Mouse (Mus musculus): ENCODE measurements around the gene Mpnd. TPM values are rescaled to one million over a fixed set of nuclear protein-coding genes. Genes with fewer than 3 reads are reported as not detected.
"Not testable (repeated sequence)": the region's sequence is repeated elsewhere in the genome, so short reads cannot be mapped to it uniquely, and the experiment has no call there.

The Mpnd gene
- polyA plus RNA-seq, 1 experiment from 2014 or later: 158 TPM

DNA sequence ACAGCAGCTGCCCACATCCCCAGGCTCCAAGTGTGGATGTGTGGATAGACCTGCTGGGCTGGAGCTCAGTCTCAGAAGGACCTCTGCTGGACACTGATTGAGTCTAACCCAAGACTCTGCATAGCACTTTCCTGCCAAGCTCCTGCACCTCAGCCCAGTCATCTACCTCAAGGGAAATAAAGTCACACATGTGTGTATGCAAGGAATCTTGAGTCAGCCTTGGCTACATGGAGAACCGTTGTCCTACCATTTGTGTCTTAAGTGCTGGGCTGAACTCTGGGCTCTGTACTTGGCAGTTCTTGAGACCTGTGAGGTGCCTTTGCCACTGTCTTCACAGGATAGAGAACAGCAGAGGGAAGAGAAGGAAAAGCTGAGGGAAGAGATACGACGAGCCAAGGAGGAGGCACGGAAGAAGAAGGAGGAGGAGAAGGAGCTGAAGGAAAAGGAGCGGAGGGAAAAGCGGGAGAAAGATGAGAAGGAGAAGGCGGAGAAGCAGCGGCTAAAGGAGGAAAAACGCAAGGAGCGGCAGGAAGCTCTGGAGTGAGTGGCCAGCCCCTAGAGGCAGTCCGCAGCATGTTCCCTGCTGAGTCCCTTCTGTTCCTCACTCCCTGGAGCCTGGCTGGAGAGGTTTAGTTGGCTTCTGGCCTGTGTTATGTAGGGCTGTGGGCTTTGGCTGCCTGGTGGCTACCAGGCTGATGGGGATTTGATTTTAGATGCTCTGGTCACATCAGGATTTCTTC, 52.0 kb downstream of the Mpnd start:
- Histone ChIP-seq H3K27ac (ENCODE audit: low read depth, low read length) (no peak overlapping the region), H3K27me3 (ENCODE audit: control insufficient read depth, insufficient read depth, low read length) (no peaks in the 10 kb centered on the region), H3K9me3 (ENCODE audit: control insufficient read depth, low read length) (no peaks in the 10 kb centered on the region), H3K4me1 (ENCODE audit: control insufficient read depth, insufficient read depth, low read length) (no peaks in the 10 kb centered on the region), H3K36me3 (ENCODE audit: control insufficient read depth, insufficient read depth, low read length) (peaks cover 30% of the 10 kb centered on the region), H3K4me3 (ENCODE audit: low read depth, low read length) (no peak overlapping the region), H3K4me2 (no peak overlapping the region), H3K9ac (ENCODE audit: low read length) (no peak overlapping the region)
- ATAC-seq (ENCODE audit: low FRiP score): no peak
- WGBS: 81% methylated on average over 11 of the region's 11 CpGs
- no peak for DNase-seq (ENCODE audit: low spot score, missing footprints)

DNA sequence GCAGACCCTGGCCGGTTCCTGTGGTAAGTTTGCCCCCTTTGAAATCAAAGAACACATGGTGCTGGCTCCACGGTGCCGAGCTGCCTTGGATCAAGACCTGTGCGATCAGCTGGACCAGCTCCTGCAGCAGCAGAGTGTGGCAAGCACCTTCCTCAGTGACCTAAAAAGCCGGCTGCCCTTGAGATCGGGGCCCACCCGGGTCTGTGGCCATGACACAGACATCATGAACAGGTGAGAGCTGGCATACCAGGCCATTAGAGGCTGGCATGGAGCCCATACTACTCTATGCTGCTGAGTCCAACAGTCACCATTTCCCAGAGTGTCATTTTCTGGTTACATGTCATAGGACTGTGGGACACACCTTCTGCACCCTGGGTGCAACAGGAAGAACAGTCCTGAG, 56.6 kb downstream of the Mpnd start:
- H3K27ac ChIP-seq (ENCODE audit: low read depth, low read length): no peak overlapping the region
- H3K4me3 ChIP-seq (ENCODE audit: low read depth, low read length): no peak overlapping the region
- H3K36me3 ChIP-seq (ENCODE audit: control insufficient read depth, insufficient read depth, low read length): peaks cover 62% of the 10 kb centered on the region
- H3K9me3 ChIP-seq (ENCODE audit: control insufficient read depth, low read length): no peaks in the 10 kb centered on the region
- no peaks in the 10 kb centered on the region for H3K27me3 ChIP-seq (ENCODE audit: control insufficient read depth, insufficient read depth, low read length)
- no peaks in the 10 kb centered on the region for H3K4me1 ChIP-seq (ENCODE audit: control insufficient read depth, insufficient read depth, low read length)
- H3K4me2 ChIP-seq: no peak overlapping the region
- no peak for DNase-seq (ENCODE audit: low spot score, missing footprints)
- 96% methylated on average over 7 of the region's 7 CpGs for WGBS
- no peak for ATAC-seq (ENCODE audit: low FRiP score)
- no peak overlapping the region for H3K9ac ChIP-seq (ENCODE audit: low read length)

GRCm38 (mm10) chr17:56065715-56066114, 60.2 kb downstream of the Mpnd start:
- not testable (repeated sequence) for H3K4me3 ChIP-seq (ENCODE audit: low read depth, low read length); H3K9ac ChIP-seq (ENCODE audit: low read length); H3K27me3 ChIP-seq (ENCODE audit: control insufficient read depth, insufficient read depth, low read length); H3K27ac ChIP-seq (ENCODE audit: low read depth, low read length); DNase-seq (ENCODE audit: low spot score, missing footprints); H3K9me3 ChIP-seq (ENCODE audit: control insufficient read depth, low read length); ATAC-seq (ENCODE audit: low FRiP score); H3K4me2 ChIP-seq; H3K4me1 ChIP-seq (ENCODE audit: control insufficient read depth, insufficient read depth, low read length)
- WGBS: 82% methylated on average over 6 of the region's 6 CpGs
- peaks cover 70% of the 10 kb centered on the region for H3K36me3 ChIP-seq (ENCODE audit: control insufficient read depth, insufficient read depth, low read length)

Other genes with a start within 250 kb of the Mpnd start
- gene Zfp119a, start 126.8 kb upstream of the Mpnd start, polyA plus RNA-seq (2014; fragmentation: Nextera tagmentation; extraction: Ambion mirVana): 9.2 TPM in 2 replicates
- gene Zfp959, start 113.6 kb upstream of the Mpnd start, polyA plus RNA-seq (2014; fragmentation: Nextera tagmentation; extraction: Ambion mirVana): 12.9 and 14.0 TPM in 2 replicates
- 6.3 and 6.7 TPM in 2 replicates for gene Zfp119b, start 56.2 kb upstream of the Mpnd start, polyA plus RNA-seq (2014; fragmentation: Nextera tagmentation; extraction: Ambion mirVana)
- 2.1 and 2.7 TPM in 2 replicates for gene Ebi3, start 53.1 kb upstream of the Mpnd start, polyA plus RNA-seq (2014; fragmentation: Nextera tagmentation; extraction: Ambion mirVana)
- 21.3 and 24.4 TPM in 2 replicates for gene Yju2, start 46.6 kb upstream of the Mpnd start, polyA plus RNA-seq (2014; fragmentation: Nextera tagmentation; extraction: Ambion mirVana)
- 81.9 and 89.1 TPM in 2 replicates for gene Shd, start 35.2 kb upstream of the Mpnd start, polyA plus RNA-seq (2014; fragmentation: Nextera tagmentation; extraction: Ambion mirVana)
- gene Fsd1, start 19.2 kb upstream of the Mpnd start, polyA plus RNA-seq (2014; fragmentation: Nextera tagmentation; extraction: Ambion mirVana): 61.2 and 65.6 TPM in 2 replicates
- gene Stap2, start 127 bp upstream of the Mpnd start, polyA plus RNA-seq (2014; fragmentation: Nextera tagmentation; extraction: Ambion mirVana): 3.6 and 4.5 TPM in 2 replicates
- gene Sh3gl1, start 30.9 kb downstream of the Mpnd start, polyA plus RNA-seq (2014; fragmentation: Nextera tagmentation; extraction: Ambion mirVana): 106 and 118 TPM in 2 replicates
- 20.7 and 24.7 TPM in 2 replicates for gene Chaf1a, start 34.7 kb downstream of the Mpnd start, polyA plus RNA-seq (2014; fragmentation: Nextera tagmentation; extraction: Ambion mirVana)
- gene Ubxn6, start 69.3 kb downstream of the Mpnd start, polyA plus RNA-seq (2014; fragmentation: Nextera tagmentation; extraction: Ambion mirVana): 43.2 and 48.4 TPM in 2 replicates
- 104 and 121 TPM in 2 replicates for gene Hdgfl2, start 73.9 kb downstream of the Mpnd start, polyA plus RNA-seq (2014; fragmentation: Nextera tagmentation; extraction: Ambion mirVana)
- 0.05 and 0.07 TPM in 2 replicates for gene Plin4, start 104.1 kb downstream of the Mpnd start, polyA plus RNA-seq (2014; fragmentation: Nextera tagmentation; extraction: Ambion mirVana)
- 0.07 TPM in 1 of 2 replicates, not detected in the other for gene Plin5, start 111.9 kb downstream of the Mpnd start, polyA plus RNA-seq (2014; fragmentation: Nextera tagmentation; extraction: Ambion mirVana)
- gene Lrg1, start 116.3 kb downstream of the Mpnd start, polyA plus RNA-seq (2014; fragmentation: Nextera tagmentation; extraction: Ambion mirVana): 0.15 TPM in 1 of 2 replicates, not detected in the other
- gene Sema6b, start 134.6 kb downstream of the Mpnd start, polyA plus RNA-seq (2014; fragmentation: Nextera tagmentation; extraction: Ambion mirVana): 1.9 TPM in 2 replicates
- 5.8 and 7.7 TPM in 2 replicates for gene Tnfaip8l1, start 156.8 kb downstream of the Mpnd start, polyA plus RNA-seq (2014; fragmentation: Nextera tagmentation; extraction: Ambion mirVana)
- gene Mydgf, start 178.2 kb downstream of the Mpnd start, polyA plus RNA-seq (2014; fragmentation: Nextera tagmentation; extraction: Ambion mirVana): 52.3 and 57.7 TPM in 2 replicates
- gene Dpp9, start 213.2 kb downstream of the Mpnd start, polyA plus RNA-seq (2014; fragmentation: Nextera tagmentation; extraction: Ambion mirVana): 29.5 and 33.8 TPM in 2 replicates